Mouse (Mus musculus): ENCODE data around the gene Smagp. TPM values are rescaled to one million over a fixed set of nuclear protein-coding genes. Genes with fewer than 3 reads are reported as not detected.

The Smagp gene
- polyA plus RNA-seq, 1 experiment from 2014 or later, result 94.8 TPM

GRCm38 (mm10) chr15:100600696-100601272 lies 36.0 kb downstream of the Smagp start:
- Histone ChIP-seq H3K4me3 (ENCODE audit: low read depth, low read length) (peak overlapping the region; percentile 79), H3K4me1 (replicated peaks; ENCODE audit: control insufficient read depth, insufficient read depth) (no peaks in the 10 kb centered on the region), H3K9me3 (ENCODE audit: control insufficient read depth, low read length) (no peaks in the 10 kb centered on the region), H3K4me2 (replicated peaks; ENCODE audit: low read depth) (peak overlapping the region; percentile 98), H3K27me3 (ENCODE audit: control insufficient read depth, insufficient read depth, low read length) (no peaks in the 10 kb centered on the region), H3K9ac (ENCODE audit: low read length) (peak overlapping the region; percentile 89; the same call in 1 of the 2 replicates), H3K27ac (replicated peaks) (no peak overlapping the region), H3K36me3 (ENCODE audit: control insufficient read depth, insufficient read depth, low read length) (no peaks in the 10 kb centered on the region)
- no peak for ATAC-seq (ENCODE audit: low FRiP score, low TSS enrichment)
- WGBS, result 43% methylated on average over 21 of the region's 21 CpGs
- no peak for DNase-seq (ENCODE audit: low spot score)
- TF ChIP-seq CTCF (IDR thresholded peaks at IDR 0.05; ENCODE audit: low read depth) (no peak), EP300 (optimal IDR thresholded peaks at IDR 0.05) (no peak)

GRCm38 (mm10) chr15:100600047-100600695 lies 36.6 kb downstream of the Smagp start:
- Histone ChIP-seq H3K4me3 (ENCODE audit: low read depth, low read length) (peak overlapping the region; percentile 79), H3K4me1 (replicated peaks; ENCODE audit: control insufficient read depth, insufficient read depth) (no peaks in the 10 kb centered on the region), H3K27ac (replicated peaks) (peak overlapping the region; percentile 75), H3K36me3 (ENCODE audit: control insufficient read depth, insufficient read depth, low read length) (no peaks in the 10 kb centered on the region), H3K9me3 (ENCODE audit: control insufficient read depth, low read length) (no peaks in the 10 kb centered on the region), H3K27me3 (ENCODE audit: control insufficient read depth, insufficient read depth, low read length) (no peaks in the 10 kb centered on the region), H3K4me2 (replicated peaks; ENCODE audit: low read depth) (peak overlapping the region; percentile 98), H3K9ac (ENCODE audit: low read length) (peak overlapping the region; percentile 89)
- 2% methylated on average over 30 of the region's 35 CpGs for WGBS
- ATAC-seq (ENCODE audit: low FRiP score, low TSS enrichment) (peak; percentile 79), DNase-seq (ENCODE audit: low spot score) (peak; percentile 79)
- TF ChIP-seq EP300 (optimal IDR thresholded peaks at IDR 0.05), result no peak
- TF ChIP-seq CTCF (IDR thresholded peaks at IDR 0.05; ENCODE audit: low read depth), result peak; percentile 72

GRCm38 (mm10) chr15:100599276-100600046 lies 37.3 kb downstream of the Smagp start, which contains the start of gene Pou6f1:
Gene Pou6f1, minus strand, starts transcription at chr15:100599984.
- under 1% methylated on average over 61 of the region's 76 CpGs for WGBS
- Histone ChIP-seq H3K36me3 (ENCODE audit: control insufficient read depth, insufficient read depth, low read length) (no peaks in the 10 kb centered on the region), H3K27me3 (ENCODE audit: control insufficient read depth, insufficient read depth, low read length) (no peaks in the 10 kb centered on the region), H3K4me1 (replicated peaks; ENCODE audit: control insufficient read depth, insufficient read depth) (no peaks in the 10 kb centered on the region), H3K4me2 (replicated peaks; ENCODE audit: low read depth) (peak within 1 kb of the TSS; percentile 98), H3K27ac (replicated peaks) (peak within 1 kb of the TSS; percentile 75), H3K9ac (ENCODE audit: low read length) (peak within 1 kb of the TSS; percentile 89), H3K4me3 (ENCODE audit: low read depth, low read length) (peak within 1 kb of the TSS; percentile 79), H3K9me3 (ENCODE audit: control insufficient read depth, low read length) (no peaks in the 10 kb centered on the region)
- TF ChIP-seq CTCF (IDR thresholded peaks at IDR 0.05; ENCODE audit: low read depth) (no peak), EP300 (optimal IDR thresholded peaks at IDR 0.05) (no peak)
- peak; percentile 47 for DNase-seq (ENCODE audit: low spot score)
- ATAC-seq (ENCODE audit: low FRiP score, low TSS enrichment), result peak; percentile 57

GRCm38 (mm10) chr15:100598883-100599275 lies 37.9 kb downstream of the Smagp start:
- Histone ChIP-seq H3K36me3 (ENCODE audit: control insufficient read depth, insufficient read depth, low read length) (no peaks in the 10 kb centered on the region), H3K4me1 (replicated peaks; ENCODE audit: control insufficient read depth, insufficient read depth) (no peaks in the 10 kb centered on the region), H3K27ac (replicated peaks) (peak overlapping the region; percentile 75), H3K4me2 (replicated peaks; ENCODE audit: low read depth) (peak overlapping the region; percentile 98), H3K4me3 (ENCODE audit: low read depth, low read length) (peak overlapping the region; percentile 79), H3K9ac (ENCODE audit: low read length) (peak overlapping the region; percentile 89), H3K27me3 (ENCODE audit: control insufficient read depth, insufficient read depth, low read length) (no peaks in the 10 kb centered on the region), H3K9me3 (ENCODE audit: control insufficient read depth, low read length) (no peaks in the 10 kb centered on the region)
- DNase-seq (ENCODE audit: low spot score) (peak; percentile 61), ATAC-seq (ENCODE audit: low FRiP score, low TSS enrichment) (0 out of 2 replicates have a peak, but pooled peaks have one; percentile 34)
- TF ChIP-seq CTCF (IDR thresholded peaks at IDR 0.05; ENCODE audit: low read depth) (no peak), EP300 (optimal IDR thresholded peaks at IDR 0.05) (no peak)
- WGBS, result 1% methylated on average over 12 of the region's 12 CpGs

GRCm38 (mm10) chr15:100598287-100598882 lies 38.4 kb downstream of the Smagp start:
- H3K27me3 ChIP-seq (ENCODE audit: control insufficient read depth, insufficient read depth, low read length), result no peaks in the 10 kb centered on the region
- H3K27ac ChIP-seq (replicated peaks), result no peak overlapping the region
- peak overlapping the region; percentile 79 for H3K4me3 ChIP-seq (ENCODE audit: low read depth, low read length)
- TF ChIP-seq CTCF (IDR thresholded peaks at IDR 0.05; ENCODE audit: low read depth) (no peak), EP300 (optimal IDR thresholded peaks at IDR 0.05) (no peak)
- H3K9ac ChIP-seq (ENCODE audit: low read length), result peak overlapping the region; percentile 89; the same call in 1 of the 2 replicates
- H3K4me1 ChIP-seq (replicated peaks; ENCODE audit: control insufficient read depth, insufficient read depth), result no peaks in the 10 kb centered on the region
- DNase-seq (ENCODE audit: low spot score) (no peak), ATAC-seq (ENCODE audit: low FRiP score, low TSS enrichment) (no peak)
- peak overlapping the region; percentile 98 for H3K4me2 ChIP-seq (replicated peaks; ENCODE audit: low read depth)
- 28% methylated on average over 9 of the region's 9 CpGs for WGBS
- no peaks in the 10 kb centered on the region for H3K9me3 ChIP-seq (ENCODE audit: control insufficient read depth, low read length)
- no peaks in the 10 kb centered on the region for H3K36me3 ChIP-seq (ENCODE audit: control insufficient read depth, insufficient read depth, low read length)

Measured in stomach, postnatal 0 days (tissue).